Mouse (Mus musculus): ENCODE measurements around the gene Jade2.

Jade2 gene

DNA sequence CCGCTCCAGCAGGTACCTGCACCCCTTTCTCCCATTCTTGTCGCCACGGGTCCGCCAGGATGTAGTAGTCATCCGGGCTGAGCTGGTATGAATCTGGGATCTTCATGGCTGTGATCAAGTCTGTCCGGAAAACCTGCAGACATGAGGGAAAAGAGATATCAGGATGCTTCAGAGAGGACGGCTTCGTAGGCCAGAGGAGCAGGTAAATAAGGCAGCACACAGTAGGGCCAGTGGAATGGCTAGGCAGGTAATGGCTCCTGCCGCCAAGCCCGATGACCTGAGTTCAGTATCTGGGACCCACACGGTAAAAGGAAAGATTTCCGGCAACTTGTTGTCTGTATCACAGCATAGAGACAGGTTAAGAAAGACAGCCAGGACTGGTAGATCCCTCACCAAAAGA is 21.9 kb downstream of the Jade2 start:
- no peak for DNase-seq (ENCODE audit: low spot score)

DNA sequence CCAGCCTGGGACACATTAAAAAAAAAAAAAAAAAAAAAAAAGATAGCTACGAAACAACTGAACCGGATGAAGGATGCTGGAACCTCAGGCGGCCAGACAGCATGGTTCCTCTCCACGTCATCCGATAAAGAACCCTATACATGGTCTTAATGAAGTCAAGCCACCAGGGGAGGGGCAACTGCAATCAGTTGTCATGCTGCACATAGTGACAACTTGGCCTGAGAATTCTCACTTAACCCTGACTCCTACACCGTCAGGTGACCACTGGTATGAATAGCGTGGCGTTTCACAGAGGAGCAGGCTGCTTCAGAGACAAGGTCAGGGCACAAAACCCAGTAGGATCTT is 23.4 kb downstream of the Jade2 start:
- DNase-seq (ENCODE audit: low spot score) = no peak

- no peak for DNase-seq (ENCODE audit: low spot score)
These were observed 23.9 kb downstream of the Jade2 start for GRCm38 (mm10) chr11:51833393-51834066.

DNA sequence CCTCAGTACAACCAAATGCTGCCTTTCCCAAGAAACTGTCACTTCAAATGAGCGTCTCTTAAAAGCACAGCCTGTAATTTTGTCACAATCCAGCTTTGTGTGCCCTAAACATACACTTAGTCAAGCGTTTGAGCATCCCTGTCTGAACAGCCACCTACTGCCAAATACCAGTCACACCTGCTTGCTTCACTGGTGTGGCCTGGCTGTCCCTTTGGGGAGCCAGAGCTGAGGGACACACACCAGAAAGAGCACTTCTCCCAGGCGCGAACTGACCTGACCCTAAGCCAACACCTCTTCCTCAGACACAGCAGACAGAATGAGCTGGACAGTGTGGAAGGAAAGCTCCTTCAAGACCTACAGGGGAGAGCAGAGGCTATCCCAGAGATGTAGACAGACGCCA is 24.5 kb downstream of the Jade2 start:
- no peak for DNase-seq (ENCODE audit: low spot score)

DNA sequence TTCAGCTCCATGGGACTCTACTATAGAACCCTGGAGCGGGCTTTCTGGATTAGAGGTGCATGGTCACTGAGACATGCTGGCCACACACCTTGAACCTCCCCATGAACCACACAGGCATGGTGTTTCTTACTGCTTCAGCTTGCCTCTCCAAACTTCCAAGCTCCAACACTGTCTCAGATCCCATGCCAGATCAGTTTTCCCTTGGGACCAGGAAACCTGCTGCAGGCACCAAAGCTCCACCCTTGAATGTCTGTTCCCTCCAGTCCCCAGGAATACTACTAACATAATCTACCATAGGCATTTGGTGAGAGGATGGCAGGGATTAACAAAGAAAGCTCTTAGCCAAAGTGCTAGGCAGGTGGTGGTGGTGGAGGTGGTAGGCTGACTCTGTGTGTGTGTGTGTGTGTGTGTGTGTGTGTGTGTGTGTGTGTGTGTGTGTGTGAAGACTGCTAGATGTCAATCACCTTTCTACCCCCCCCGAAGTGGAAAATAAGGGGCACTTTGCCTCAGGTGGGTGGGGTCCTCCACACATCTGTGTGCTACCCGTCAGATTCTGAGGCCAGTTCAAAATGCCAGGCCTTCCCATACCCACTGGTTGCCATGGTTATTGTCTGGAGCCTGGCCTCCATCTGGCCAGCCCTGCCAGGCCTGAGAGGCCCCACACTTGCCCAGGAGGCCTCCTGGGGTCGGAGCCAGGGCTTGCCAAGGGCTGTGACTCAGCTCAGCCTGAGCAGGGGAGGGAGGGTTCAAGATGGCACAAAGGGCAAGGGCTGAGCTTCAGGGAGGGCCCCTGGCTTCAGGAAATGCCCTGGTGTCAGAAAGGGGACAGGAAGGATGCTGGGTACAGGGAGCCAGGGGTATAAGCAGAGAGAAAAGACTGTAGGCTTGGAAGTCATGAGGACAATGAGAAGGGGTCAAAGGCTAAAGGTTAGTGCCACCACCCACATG is 25.2 kb downstream of the Jade2 start:
- peak; percentile 39 for DNase-seq (ENCODE audit: low spot score)

- DNase-seq (ENCODE audit: low spot score) = peak; percentile 30
These were observed 32.5 kb downstream of the Jade2 start for GRCm38 (mm10) chr11:51824867-51825424.

DNA sequence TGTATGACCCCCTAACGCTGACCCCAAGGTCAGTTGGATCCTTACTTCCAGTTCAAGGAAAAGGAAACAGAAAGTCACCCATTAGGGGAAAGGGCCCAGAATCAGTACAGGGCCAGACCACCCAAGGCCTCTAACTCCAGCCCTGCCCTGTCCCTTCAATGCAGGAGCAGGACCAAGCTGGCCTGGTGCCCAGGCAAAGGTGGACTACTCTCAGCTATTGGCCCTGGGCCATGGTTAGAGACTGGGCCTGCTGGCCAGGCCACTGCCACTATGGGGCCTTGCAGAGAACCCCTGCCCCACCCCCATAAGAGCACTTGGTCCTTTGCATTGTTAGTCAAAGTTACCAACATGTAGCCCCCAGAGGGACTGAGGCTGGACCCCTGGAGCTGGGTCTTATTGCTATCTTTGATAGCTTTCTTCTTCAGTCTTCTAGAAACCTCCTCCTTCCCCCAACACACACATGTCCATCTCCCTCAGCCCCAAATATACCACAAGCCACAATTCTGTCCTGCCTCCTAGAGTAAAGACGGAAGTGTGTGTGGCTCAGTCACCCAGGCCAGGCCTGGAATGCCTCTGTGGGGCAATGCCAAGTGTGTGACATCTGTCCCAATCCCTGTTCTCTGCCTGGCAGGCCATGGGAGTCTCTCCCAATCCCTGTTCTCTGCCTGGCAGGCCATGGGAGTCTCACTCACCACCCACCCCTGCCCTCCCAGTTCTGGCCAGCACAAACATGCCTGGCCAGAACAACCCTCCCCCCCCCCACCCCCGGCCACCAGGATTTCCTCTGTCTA is 33.3 kb downstream of the Jade2 start:
- peak; percentile 65 for DNase-seq (ENCODE audit: low spot score)

GRCm38 (mm10) chr11:51823271-51823670 is 34.2 kb downstream of the Jade2 start:
- DNase-seq (ENCODE audit: low spot score) = no peak

- DNase-seq (ENCODE audit: low spot score) = no peak
These were observed 34.7 kb downstream of the Jade2 start for GRCm38 (mm10) chr11:51822736-51823135.

- DNase-seq (ENCODE audit: low spot score) = peak; percentile 83
These were observed 36.6 kb downstream of the Jade2 start for GRCm38 (mm10) chr11:51820861-51821260.

GRCm38 (mm10) chr11:51819964-51820363 is 37.5 kb downstream of the Jade2 start:
- DNase-seq (ENCODE audit: low spot score) = peak; percentile 57

DNA sequence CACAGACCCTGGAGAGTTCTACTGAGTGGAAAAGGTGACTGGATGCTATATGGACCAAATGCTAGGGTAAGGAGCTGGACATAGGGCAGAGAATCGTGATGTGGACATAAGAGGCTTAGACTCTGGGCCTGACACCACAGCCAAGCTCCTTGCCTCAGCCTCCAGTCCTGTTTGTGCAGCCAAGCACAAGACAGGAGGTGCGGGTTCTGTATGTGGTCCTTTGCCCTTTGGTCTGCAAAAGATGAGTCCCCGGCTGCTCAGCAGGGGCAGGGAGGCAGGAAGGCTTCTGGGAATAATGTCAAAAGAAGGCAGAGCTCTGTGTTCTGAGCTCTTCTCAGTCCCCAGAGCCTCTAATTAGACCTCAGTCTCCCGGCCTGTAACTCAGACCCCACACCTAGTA is 38.6 kb downstream of the Jade2 start:
- no peak for DNase-seq (ENCODE audit: low spot score)

DNA sequence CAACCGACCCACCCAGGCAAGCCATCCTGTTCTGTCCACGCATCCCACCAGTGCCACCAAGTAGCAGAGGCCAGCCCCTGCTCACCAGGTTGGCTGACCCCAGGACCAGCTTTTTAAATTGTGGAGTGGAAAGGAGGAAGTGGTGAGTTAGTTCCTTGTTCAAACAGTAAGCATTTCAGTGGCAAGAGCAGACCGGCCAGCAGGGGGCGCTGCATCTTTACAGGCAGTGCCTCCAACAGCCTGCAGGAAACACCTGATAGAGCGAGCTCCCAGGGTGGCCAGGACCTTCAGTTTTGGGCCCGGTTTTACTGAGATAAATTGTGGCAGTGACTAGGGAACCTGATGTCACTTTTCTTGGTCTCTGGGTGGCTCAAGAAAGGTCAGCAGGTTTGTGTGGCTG is 39.7 kb downstream of the Jade2 start:
- peak; percentile 89 for DNase-seq (ENCODE audit: low spot score)

DNA sequence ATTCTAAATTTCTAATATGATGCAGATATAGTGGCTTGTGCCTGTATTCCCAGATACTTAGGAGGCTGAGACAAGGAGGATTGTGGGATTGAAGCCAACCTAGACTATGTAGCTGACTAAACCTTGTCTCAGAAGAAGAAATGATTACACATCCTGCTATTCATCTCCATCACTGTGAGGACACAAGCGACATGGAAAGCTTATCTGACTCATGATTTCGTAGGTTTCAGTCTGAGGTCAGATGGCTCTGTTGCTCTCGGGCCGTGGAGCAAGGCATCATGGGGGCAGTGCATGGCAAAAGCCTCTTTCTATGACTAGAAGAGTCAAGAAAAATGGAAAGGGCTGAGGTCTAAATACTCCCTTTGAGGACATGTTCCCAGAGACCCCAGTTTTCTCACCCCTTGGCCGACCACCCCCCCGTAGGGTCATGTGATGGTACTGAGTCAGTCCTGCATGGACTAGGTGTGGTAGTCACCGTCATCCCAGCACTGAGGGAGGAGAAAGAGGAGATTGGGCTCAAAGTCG is 45.4 kb downstream of the Jade2 start:
- no peak for DNase-seq (ENCODE audit: low spot score)

GRCm38 (mm10) chr11:51811230-51811629 is 46.2 kb downstream of the Jade2 start:
- DNase-seq (ENCODE audit: low spot score) = no peak

GRCm38 (mm10) chr11:51809632-51810224 is 47.7 kb downstream of the Jade2 start:
- peak; percentile 52 for DNase-seq (ENCODE audit: low spot score)

GRCm38 (mm10) chr11:51807108-51807879 is 50.2 kb downstream of the Jade2 start:
- DNase-seq (ENCODE audit: low spot score) = no peak

GRCm38 (mm10) chr11:51805221-51805981 is 52.1 kb downstream of the Jade2 start:
- DNase-seq (ENCODE audit: low spot score) = peak; percentile 94

GRCm38 (mm10) chr11:51800634-51801325 is 56.7 kb downstream of the Jade2 start:
- DNase-seq (ENCODE audit: low spot score) = no peak
